Mouse (Mus musculus): ENCODE results near the gene Ubxn6. TPM values are rescaled to one million over a fixed set of nuclear protein-coding genes. Genes with fewer than 3 reads are reported as not detected.
"Not testable (repeated sequence)": the region's sequence is repeated elsewhere in the genome, so short reads cannot be mapped to it uniquely, and the experiment has no call there.

Gene Ubxn6
- total RNA-seq (2022) = 10 to 100 TPM; 76.5 to 96.6 (median 88.0) TPM

DNA sequence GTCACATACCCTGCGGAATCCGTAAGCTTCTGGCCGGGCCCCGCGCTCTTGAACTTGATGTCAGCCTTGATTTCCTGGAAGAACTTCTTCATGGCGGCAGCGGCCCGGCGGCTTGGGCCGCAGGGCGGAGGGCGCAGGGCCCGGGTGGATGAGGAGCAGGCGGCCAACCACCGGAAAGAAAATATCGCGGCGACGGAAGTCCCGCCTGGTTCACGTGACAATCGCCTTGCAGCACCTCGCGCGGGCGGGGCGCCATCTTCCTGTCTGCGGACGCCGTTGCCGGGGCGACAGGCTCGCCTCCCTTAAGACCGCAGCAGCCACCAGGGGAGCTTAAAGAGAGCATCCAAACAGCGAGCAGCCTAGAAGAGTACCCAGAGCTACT lies at the start of gene Ubxn6:
Gene Ubxn6, minus strand, starts transcription at position 202 of the 382 bp plus-strand sequence.
- peak; percentile 96 to 97 for DNase-seq (ENCODE audit: low spot score in 2 of 2)

DNA sequence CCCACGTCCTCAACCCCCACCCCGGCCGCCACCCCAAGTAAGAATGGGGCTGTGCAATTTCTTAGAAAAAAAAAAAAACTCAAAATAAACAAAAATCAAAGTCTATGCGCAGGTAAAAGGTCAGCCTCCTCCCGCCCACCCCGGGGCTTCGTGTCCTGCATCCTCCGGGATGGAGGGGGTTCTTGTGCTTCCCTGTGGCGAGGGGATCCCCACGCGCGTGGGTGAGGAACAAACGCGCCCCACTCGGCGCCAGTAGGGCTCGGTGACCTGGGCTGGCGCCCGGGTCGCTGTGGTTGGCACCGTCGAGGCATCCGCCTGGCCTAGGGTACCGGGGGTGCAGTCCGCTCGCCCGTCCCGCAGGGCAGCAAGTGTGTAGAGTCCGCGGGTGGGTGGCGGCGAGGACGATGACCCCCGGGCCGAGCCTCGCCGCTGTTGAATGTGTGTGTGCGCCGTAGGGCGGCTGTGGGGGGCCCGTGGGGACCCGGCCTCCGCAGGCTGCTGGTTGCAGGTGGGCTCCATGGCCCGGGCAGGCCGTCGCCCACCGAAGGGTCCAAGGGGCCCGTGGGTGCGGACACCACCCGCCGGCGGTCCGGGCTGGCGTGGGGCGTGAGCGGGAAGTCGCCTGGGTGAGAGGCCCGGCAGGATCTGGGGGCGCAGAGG lies 49.0 kb upstream of the Ubxn6 start:
- no peak for DNase-seq (ENCODE audit: low spot score in 2 of 2)

DNA sequence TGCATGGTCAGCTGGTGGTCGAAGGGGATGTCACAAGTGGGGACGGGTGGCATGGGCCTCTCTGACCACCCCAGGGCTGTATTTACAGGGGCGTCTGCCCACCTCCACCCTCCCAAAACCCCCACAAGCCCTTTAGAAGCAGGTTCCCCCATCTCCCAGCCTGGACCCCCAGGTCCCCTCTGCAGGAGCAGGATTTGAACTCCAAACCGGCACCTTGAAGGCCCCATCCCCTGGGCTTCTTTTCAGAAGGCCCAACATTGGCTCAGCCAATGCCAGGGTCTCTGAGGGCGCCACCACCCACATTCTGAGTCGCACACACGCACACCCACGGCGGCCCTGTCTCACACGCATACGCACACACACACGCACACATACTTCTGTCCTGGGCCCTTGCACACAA lies 48.3 kb upstream of the Ubxn6 start:
- DNase-seq (ENCODE audit: low spot score in 2 of 2) = no peak

DNA sequence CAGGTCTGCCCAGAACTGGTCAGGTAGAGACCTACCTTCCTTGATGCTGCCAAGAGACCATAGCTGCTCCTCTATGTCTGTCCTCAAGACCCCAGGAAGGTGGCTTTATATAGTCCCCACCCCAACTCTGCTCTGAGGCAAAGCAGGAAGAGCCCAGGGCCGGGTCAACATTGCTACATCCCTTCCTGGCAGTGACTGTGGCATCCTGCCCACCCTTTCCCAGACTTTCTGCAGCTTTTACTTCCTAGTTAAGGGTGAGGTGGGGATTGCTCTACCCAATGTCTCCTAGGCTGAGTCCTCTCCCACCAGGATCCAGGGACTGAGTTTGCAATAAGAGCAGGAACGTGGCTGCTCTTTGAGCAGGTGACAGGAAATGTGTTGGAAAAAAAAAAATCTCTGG lies 47.0 kb upstream of the Ubxn6 start, which contains the start of gene Lrg1:
Gene Lrg1, minus strand, starts transcription at position 176 of the 400 bp plus-strand sequence.
- no peak for DNase-seq (ENCODE audit: low spot score in 2 of 2)

DNA sequence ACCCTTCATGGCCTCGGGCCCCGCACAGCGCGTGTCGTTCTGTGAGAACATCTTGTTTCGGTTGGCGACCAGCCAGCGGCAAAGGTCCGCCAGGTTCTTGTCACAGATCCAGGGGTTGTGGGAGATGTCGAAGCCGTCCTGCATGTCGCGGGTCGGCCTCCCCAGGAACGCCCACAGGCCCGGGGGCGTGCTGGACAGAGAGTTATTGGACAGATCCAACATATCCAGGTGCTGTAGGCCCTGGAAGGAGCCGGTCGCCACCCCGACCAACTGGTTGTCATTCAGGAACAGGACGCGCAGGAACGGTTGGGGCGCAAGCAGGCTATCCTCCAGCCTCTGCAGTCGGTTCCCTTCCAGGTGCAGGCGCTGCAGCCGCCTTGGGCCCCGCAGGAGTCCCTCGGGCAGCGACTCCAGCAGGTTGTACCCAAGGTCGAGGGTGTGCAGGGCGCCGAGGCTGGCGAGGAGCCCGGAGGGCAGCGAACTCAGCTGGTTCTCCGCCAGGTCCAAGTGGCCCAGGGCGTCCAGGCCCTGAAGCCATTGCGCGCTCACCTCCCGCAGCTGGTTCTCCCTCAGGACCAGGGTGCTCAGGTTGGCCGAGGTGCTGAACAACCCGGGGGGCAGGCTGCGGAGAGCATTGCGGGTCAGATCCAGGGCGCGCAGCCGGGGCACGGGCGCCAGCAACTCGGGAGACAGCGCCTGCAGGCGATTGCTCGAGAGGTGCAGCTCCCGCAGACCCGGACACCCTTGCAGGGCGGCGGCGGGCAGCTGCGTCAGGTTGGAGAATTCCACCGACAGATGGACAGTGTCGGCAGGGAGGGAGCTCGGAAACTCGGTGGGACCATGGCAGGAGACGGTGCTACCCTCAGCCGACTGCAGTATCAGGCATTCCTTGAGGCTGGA lies 45.4 kb upstream of the Ubxn6 start:
- DNase-seq (ENCODE audit: low spot score in 2 of 2) = no peak

DNA sequence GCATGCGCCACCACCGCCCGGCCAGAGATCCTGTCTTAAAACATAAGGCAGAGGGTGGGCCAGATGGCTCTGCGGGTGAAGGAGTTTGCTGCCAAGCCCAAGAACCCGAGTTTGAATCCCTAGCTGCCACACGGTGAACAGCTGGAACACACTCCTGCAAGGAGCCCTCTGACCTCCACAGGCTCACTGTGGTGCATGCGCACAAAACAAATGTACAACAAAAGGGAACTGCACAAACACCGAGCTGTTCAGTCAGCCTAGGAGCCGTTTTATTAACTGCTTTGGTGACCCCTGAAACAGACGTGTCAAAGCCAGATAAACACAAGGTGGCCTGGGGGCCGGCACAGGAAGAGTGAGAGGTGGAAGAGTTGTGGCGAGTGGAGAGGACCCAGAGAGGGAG lies 44.6 kb upstream of the Ubxn6 start:
- no peak for DNase-seq (ENCODE audit: low spot score in 2 of 2)

DNA sequence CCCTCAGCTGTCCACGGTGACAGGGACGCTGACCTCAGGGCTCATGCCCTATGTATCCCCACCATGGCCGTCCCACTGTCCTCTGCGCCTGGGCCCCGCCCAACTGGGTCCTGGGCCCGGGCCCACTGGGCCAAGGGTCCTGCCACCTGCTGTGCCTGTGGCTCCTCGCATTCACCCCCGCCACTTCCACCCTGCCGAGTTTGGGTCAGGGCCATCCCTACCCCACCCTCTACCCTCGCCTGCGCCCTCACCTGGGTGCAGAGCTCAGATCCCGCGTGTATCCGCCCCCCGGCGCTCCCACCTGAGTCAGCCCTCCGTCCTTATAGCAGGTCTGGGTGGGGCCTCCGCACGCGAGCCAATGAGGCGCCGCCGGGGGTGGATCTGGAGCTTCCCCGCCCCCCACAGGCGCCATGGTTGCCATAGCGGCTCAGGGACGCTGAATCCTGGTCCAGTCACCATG lies 42.5 kb upstream of the Ubxn6 start, which contains the start of gene Plin5:
Gene Plin5, minus strand, starts transcription at position 346 of the 460 bp plus-strand sequence.
- no peak for DNase-seq (ENCODE audit: low spot score in 2 of 2)

DNA sequence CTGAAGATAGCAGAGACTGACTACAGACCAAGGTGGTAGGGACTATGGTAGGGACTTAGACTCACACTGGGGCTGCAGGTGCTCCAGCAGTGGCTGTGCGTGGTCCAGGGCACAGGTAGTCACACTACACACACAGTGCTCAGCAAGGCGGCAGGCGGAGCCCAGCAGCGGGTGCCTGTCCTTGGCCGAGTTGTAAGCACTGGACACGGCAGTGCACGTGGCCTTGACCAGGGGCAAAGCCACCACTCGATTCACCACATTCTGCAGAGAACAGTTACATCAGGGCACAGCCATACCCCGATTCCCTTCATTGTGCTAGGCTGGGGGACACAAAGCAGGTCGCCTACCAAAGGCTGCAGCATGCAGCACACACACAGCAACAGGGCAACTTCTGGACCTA lies 41.4 kb upstream of the Ubxn6 start:
- no peak for DNase-seq (ENCODE audit: low spot score in 2 of 2)

DNA sequence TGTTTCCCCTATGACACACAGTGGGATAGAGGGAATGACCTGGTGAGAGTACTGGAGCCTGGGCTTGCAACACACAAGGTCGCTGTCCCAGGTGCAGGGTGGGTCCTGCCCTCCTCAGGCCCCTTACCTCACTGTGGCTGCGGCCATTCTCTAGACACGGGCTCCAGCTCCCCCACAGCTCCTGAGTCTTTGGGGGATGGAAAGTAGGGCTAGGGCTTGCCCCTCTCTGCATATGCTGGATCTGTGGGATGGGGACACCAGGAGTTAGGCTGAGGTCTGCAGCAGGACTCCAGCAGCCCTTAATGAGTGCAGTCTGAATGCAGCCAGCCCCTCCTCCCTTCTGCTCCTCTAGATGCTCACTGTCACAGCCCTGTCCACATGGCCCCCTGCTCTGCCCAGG lies 37.9 kb upstream of the Ubxn6 start:
- no peak for DNase-seq (ENCODE audit: low spot score in 2 of 2)

DNA sequence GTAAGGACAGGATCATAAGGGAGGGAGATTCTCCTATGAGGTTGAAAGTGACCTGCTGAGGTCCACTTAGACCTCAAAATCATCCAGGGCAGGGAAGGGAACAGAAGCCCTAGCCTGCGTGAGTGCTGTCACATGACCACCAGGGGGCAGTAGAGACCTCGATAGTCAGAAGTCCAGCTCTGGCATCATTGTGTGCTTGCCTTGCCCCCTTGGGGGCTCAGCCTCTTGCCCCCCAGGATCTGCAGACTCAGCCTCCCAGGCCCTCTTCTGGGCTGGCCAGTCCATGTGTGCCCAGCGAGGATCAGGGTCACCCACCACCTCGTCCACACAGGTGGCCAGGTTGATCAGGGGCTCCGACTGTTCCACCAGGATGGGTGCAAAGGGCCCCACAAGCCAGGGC lies 37.0 kb upstream of the Ubxn6 start:
- DNase-seq (ENCODE audit: low spot score in 2 of 2) = peak in 1 of 2 experiments; percentile 59

DNA sequence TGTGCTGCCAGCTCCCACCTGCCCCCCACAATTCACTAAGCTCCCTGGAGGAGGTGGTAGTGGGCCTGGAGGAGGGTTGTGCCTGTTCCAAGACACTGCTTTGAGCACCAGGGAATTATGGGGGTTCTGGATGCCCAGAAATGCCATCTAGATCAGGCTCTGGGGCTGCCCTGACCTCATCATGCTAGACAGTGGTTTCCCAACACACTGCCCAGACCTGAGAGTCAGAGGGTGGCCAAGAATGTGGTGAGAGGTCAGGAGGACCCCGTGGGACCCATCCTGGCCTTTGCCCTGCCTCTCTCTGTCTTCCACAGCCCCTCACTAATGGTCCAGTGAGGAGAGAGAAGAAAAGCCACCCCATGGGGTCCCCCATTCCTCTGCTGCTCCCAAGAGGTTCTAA lies 36.2 kb upstream of the Ubxn6 start:
- no peak for DNase-seq (ENCODE audit: low spot score in 2 of 2)

DNA sequence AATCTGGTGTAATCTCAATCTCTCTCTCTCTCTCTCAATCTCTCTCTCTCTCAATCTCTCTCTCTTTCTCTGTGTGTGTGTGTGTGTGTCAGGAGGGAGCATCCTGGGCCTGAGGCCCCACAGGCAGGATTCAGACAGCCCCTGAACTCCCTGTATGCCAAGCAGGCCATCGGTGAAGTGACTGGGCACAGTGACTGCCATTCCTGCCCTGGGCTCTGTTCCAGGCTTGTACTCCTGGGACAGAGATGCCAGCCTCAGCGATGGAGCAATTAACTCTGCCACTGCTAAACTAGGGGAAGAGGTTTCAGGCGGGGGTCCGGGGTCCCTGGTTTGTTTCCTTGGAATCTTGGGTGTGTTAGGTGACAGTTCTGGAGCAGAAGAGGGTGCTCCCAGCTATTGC lies 35.7 kb upstream of the Ubxn6 start:
- DNase-seq (ENCODE audit: low spot score in 2 of 2) = no peak

DNA sequence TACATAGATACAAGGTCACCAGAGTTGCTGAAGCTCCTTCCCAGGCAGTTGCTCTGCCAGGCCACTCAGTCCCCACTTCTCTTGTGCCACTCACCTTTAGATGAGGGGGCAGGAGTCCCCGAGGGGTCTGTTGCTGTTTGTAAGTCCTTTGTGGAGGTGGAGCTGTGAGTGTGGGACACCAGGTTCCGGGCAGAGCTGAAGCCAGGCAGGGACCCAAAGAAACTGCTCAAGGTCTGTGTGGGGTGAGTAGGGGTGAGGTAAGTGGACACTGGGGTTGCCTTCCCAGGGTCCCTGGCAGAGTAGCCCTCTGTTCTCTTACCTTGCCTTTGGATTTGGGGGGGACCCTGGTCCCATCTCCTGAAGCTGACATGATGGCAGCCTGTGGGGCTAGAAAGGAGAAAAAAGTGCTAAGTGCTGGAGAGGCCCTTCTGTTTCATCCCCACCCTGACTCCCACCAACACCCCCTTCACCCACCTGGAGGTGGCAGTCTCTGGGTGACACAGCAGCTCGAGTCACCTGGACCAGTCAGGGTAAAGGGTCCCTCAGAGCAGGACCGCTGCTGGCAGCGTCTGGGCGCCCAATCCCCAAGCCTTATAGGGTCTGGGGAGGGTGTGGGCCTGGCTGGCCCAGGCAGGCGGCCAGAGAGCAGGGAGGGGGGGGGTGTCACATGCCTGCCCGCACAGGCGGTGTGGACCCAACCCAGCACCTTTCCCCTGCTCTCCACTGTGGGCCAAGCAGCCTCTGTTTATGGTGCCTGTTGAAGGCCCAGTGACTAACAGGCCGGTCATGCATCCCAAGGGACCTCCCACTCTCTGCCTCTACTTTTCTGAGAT lies 34.6 kb upstream of the Ubxn6 start, which contains the start of gene Plin4:
Gene Plin4, minus strand, starts transcription at position 585 of the 833 bp plus-strand sequence.
- DNase-seq (ENCODE audit: low spot score in 2 of 2) = no peak

DNA sequence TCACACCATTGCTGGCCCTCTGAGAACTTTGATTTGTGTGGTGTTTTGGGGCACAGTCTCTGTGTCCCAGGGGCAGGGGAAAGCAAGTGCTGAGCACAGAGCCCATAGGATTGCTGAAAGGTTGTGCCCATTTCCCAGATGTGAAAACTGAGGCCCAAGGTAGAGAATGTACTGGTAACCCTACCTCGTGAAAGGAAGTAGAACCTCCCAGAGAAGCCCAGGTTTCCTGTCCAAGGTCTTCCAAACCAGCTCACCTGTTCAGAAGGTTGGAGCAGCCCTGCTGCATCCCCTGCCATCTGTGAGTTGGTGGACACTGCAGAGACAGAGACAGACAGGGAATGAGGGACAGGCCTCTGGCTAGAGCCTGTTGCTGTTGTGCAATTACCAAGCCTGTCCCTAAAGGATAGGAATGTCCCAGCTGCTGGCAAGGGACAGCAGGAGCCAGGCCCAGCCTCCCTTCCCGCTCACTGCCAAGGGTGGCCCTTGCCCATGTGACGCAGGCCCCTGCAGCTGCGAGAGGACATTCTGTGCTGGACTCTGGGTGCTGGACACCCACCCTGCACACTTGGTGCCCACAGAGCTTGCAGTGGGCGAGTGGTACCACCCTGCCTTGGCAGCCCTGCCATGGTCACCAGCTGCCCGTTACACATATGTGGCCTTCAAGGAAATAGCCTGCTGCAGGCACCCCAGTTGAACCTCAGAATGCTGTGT lies 33.7 kb upstream of the Ubxn6 start:
- peak; percentile 61 to 78 for DNase-seq (ENCODE audit: low spot score in 2 of 2)

DNA sequence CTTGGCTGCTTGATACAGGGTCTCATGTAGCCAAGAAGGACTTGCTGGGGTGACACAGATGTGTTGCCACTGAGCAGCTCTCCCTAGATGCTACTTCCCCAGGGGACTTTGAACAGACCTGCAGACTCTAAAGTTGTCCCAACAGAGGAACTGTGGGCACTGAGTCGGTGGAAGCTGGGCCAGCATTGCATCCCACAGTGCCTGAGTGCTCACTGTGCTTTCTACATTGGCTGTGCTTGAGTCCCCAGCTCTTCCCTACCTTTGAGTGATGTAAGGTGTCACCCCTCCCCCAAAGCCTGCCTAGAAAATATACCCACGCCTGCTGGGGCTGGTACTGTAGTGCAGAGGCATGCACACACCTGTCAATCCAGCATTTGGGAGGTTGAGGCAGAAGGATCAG lies 32.9 kb upstream of the Ubxn6 start:
- no peak for DNase-seq (ENCODE audit: low spot score in 2 of 2)

DNA sequence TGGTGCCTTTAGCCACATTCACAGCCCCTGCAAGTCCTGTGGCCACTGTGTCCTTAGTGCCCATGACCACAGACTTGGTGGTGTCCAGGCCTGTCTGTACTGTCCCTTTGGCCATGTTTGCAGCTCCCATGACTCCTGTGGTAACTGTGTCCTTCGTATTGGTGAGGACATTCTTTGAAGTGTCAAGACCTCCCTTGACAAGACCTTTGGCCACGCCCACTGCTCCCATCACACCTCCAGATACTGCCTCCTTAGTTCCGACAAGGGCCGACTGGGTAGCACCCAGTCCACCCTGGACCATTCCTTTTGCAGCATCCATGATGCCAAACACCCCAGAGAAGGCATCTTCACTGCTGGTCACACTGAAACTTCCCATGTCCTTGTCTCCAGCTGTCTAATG lies 32.2 kb upstream of the Ubxn6 start:
- DNase-seq (ENCODE audit: low spot score in 2 of 2) = no peak

DNA sequence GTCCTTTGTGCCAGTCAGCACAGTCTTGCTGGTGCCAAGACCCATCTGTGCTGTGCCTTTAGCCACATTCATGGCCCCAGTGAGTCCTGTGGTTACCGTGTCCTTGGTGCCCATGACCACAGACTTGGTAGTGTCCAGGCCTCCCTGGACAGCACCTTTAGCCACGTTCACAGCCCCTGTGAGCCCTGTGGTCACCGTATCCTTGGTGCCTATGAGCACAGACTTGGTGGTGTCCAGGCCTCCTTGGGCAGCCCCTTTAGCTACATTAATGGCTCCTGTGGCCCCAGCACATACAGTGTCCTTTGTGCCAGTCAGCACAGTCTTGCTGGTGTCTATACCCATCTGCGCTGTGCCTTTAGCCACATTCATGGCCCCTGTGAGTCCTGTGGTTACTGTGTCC lies 31.6 kb upstream of the Ubxn6 start:
- DNase-seq (ENCODE audit: low spot score in 2 of 2) = not testable (repeated sequence)

DNA sequence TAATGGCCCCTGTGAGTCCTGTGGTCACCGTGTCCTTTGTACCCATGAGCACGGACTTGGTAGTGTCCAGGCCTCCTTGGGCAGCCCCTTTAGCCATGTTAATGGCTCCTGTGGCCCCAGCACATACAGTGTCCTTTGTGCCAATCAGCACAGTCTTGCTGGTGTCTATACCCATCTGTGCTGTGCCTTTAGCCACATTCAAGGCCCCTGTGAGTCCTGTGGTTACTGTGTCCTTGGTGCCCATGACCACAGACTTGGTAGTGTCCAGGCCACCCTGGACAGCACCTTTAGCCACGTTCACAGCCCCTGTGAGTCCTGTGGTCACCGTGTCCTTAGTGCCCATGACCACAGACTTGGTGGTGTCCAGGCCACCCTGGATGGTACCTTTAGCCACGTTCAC lies 30.0 kb upstream of the Ubxn6 start:
- DNase-seq (ENCODE audit: low spot score in 2 of 2) = not testable (repeated sequence)

DNA sequence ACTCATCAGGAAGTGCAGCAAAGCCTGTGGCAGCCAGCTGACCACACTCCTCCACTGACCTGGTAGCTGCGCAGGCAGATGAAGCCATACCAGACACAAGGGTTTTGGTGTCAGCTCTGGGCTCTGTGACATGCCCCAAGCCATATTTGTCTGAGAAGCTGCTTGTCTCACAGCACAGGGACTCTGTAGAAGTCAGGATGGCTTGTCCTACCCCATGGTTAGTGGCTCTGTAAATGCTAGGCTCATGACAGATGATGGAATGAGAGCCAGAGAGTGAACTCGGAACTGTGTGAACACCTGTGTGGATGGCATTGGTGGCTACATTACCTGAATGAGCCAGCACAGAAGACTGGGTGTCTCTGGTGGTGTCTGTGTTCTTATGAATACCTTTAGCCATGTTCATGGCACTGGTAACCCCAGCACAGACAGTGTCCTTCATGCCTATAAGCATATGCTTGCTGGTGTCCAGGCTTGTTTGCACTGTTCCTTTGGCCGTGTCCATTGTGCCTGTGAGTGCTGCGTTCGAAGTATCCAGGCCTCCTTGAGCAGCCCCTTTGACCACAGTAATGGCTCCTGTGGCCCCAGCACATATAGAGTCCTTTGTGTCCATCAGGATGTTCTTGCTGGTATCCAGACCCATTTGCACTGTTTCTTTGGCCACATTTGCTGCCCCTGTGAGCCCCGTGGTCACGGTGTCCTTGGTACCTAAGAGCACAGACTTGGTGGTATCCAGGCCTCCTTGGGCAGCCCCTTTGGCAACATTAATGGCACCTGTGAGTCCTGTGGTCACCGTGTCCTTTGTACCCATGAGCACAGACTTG lies 28.8 kb upstream of the Ubxn6 start:
- DNase-seq (ENCODE audit: low spot score in 2 of 2) = no peak

DNA sequence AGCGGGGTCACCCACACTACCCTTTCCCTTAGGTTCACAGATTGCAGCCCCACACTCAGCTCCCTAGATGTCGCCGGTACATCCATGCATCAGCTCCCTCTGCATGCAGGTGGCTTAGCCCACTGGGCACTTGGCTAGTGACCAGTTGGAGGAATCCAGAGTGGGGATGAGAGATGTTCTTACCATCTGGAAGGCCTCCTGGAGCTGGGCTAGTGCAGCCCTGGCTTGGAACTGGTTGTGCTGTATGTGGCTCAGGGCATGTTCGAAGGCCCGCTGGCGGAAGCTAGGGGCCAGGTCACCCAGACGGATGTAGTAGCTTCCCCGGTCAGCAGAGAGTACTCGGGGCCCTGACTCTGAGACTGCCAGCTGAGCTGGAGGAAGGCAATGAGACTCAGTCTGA lies 28.1 kb upstream of the Ubxn6 start:
- DNase-seq (ENCODE audit: low spot score in 2 of 2) = no peak
